Mouse (Mus musculus) kidney, postnatal 25 days (tissue): Measurements from ENCODE around the gene Fthl17a.

Experiments
- DNase-seq, 2 experiments: peaks; one replicate each; pipeline ENCODE4 v3.0.0; 2021; ENCODE audit warnings: mixed read lengths in 2 of 2

The Fthl17a gene

GRCm38 (mm10) chrX:85249379-85249778 is at the start of gene Fthl17a:
Gene Fthl17a, plus strand, starts transcription at chrX:85249679.
- DNase-seq: no peak

GRCm38 (mm10) chrX:85207001-85207400 is 42.5 kb upstream of the Fthl17a start:
- no peak for DNase-seq

- DNase-seq: no peak
Measured at GRCm38 (mm10) chrX:85226883-85227282, 22.6 kb upstream of the Fthl17a start.

- DNase-seq: no peak
Measured at GRCm38 (mm10) chrX:85271821-85272220, 22.3 kb downstream of the Fthl17a start.

GRCm38 (mm10) chrX:85272296-85272695 is 22.8 kb downstream of the Fthl17a start:
- no peak for DNase-seq

GRCm38 (mm10) chrX:85289846-85290245 is 40.4 kb downstream of the Fthl17a start:
- DNase-seq: no peak

GRCm38 (mm10) chrX:85292781-85293180 is 43.3 kb downstream of the Fthl17a start:
- DNase-seq: no peak

- DNase-seq: no peak
Measured at GRCm38 (mm10) chrX:85294001-85294400, 44.5 kb downstream of the Fthl17a start.

- no peak for DNase-seq
Measured at GRCm38 (mm10) chrX:85304674-85305073, 55.2 kb downstream of the Fthl17a start.

- DNase-seq: no peak
Measured at GRCm38 (mm10) chrX:85318576-85318975, 69.1 kb downstream of the Fthl17a start.

- DNase-seq: peak in 1 of 2 experiments; percentile 2
Measured at GRCm38 (mm10) chrX:85319193-85319592, 69.7 kb downstream of the Fthl17a start.
